Mouse (Mus musculus) limb, embryonic 14.5 days (tissue): ENCODE data around the gene Tmod1. TPM values are rescaled to one million over a fixed set of nuclear protein-coding genes. Genes with fewer than 3 reads are reported as not detected.

Source experiments
- ATAC-seq: fragments of 200-750 bp; cut with Nextera tagmentation; 2 replicates; pipeline ENCODE4 v1.8.0; 2017; ENCODE audit warnings: low read depth, moderate number of reproducible peaks, moderate TSS enrichment; ENCODE audit not compliant: low FRiP score
- DNase-seq: peaks from one replicate; pipeline ENCODE4 v3.0.0-alpha.2; 2015; ENCODE audit warnings: low spot score
- H3K27ac ChIP-seq: fragments of 300-500 bp; sonication (generic); replicated peaks from 2 replicates; pipeline ENCODE4 v1.5.1; 2014; ENCODE audit warnings: low read depth, mild to moderate bottlenecking, low read length, moderate library complexity, mixed read lengths
- H3K27me3 ChIP-seq: fragments of 300-500 bp; sonication (generic); 2 replicates; pipeline ENCODE4 v1.6.1; 2014; ENCODE audit warnings: low read length, mixed read lengths; ENCODE audit not compliant: control insufficient read depth, insufficient read depth
- H3K36me3 ChIP-seq: fragments of 300-500 bp; sonication (generic); 2 replicates; pipeline ENCODE4 v1.6.1; 2014; ENCODE audit warnings: mild to moderate bottlenecking, low read length, moderate library complexity, mixed read lengths; ENCODE audit not compliant: control insufficient read depth, insufficient read depth
- H3K4me1 ChIP-seq: fragments of 300-500 bp; sonication (generic); 2 replicates; pipeline ENCODE4 v1.6.1; 2014; ENCODE audit warnings: antibody characterized with exemption, low read length, mixed read lengths; ENCODE audit not compliant: control insufficient read depth, insufficient read depth
- H3K4me2 ChIP-seq: fragments of 300-500 bp; sonication (generic); replicated peaks from 2 replicates; pipeline ENCODE4 v1.6.1; 2014; ENCODE audit warnings: low read depth, mild to moderate bottlenecking, low read length, moderate library complexity; ENCODE audit not compliant: severe bottlenecking
- H3K4me3 ChIP-seq: fragments of 300-500 bp; sonication (generic); replicated peaks from 2 replicates; pipeline ENCODE4 v1.5.1; 2014; ENCODE audit warnings: low read length
- H3K9ac ChIP-seq: fragments of 300-500 bp; sonication (generic); 2 replicates; pipeline ENCODE4 v1.6.1; 2014; ENCODE audit warnings: mild to moderate bottlenecking, low read depth, low read length, moderate library complexity; ENCODE audit not compliant: severe bottlenecking
- H3K9me3 ChIP-seq: fragments of 300-500 bp; sonication (generic); 2 replicates; pipeline ENCODE4 v1.6.1; 2016; ENCODE audit warnings: low read length; ENCODE audit not compliant: control insufficient read depth
- POLR2A ChIP-seq: fragments of 200-500 bp; IDR thresholded peaks from 2 replicates; pipeline ENCODE4 v1.8.0; 2012; ENCODE audit warnings: inconsistent platforms, mild to moderate bottlenecking, moderate library complexity, borderline replicate concordance; ENCODE audit not compliant: insufficient read depth, insufficient read length; ENCODE audit errors: extremely low read depth
- WGBS: fragments of 180-500 bp; shearing (Covaris S2); extraction: QIAGEN DNeasy Blood & Tissue Kit; methylation state at CpG from one replicate; pipeline ENCODE4 v1.1.7; 2014; 5-methylcytosine and 5-hydroxymethylcytosine counted together
- polyA plus RNA-seq, 2 experiments: library from polyadenylated mRNA; depleted of rRNA in 1 of 2; stranded (reverse) in 1 of 2; unstranded in 1 of 2; fragments of >200 nt; fragmentation: Nextera tagmentation in 1 of 2; extraction: Ambion mirVana in 1 of 2; gene quantifications; 2 replicates each; pipeline versions ENCODE4 v1.2.1 to v1.2.3; 2012 to 2014

The Tmod1 gene
- polyA plus RNA-seq, 2 experiments = 10.8 to 15.8 TPM

DNA sequence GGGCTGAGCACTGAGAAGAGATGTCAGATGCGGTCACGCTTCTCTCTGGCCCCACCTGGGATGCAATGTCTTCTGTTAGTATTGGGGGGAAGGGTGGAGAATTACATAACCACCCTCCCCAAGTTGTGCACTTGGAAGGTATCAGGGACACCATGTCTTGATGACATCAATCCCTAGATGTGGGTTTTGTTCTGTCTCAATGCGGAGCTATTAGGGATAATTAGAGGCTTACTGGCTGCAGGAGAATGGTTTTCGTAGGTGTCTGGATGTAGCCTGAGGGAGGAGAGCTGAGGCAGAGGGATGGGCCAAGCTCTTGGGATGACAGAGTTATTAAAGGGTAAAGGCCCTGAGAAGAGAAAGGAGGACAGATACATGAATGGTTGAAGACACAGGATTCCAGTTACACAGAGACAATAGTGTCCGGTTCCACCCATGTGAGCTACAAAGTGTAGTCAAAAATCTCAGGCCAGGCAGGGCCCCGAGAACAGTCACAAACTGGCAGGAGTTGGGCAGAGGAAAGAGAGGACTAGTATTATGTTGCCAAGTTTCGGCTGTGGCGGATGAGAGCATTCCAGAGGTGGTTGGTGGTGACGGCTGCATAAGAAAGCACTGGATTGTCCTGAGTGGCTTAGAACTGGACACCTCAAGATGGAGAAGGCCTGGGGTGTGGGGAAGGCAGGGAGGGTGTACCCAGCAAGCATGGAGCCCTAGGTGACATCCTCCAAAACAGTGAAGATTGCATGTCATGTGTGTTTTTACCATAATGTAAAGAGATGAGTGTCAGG lies 14.8 kb downstream of the Tmod1 start:
- no peaks in the 10 kb centered on the region for H3K9me3 ChIP-seq
- no peak for DNase-seq
- H3K27me3 ChIP-seq = no peaks in the 10 kb centered on the region
- 79% methylated on average over 9 of the region's 9 CpGs for WGBS
- no peak overlapping the region for H3K4me3 ChIP-seq
- ATAC-seq = no peak
- no peaks in the 10 kb centered on the region for H3K4me1 ChIP-seq
- no peak for TF ChIP-seq POLR2A
- H3K27ac ChIP-seq = no peak overlapping the region
- H3K36me3 ChIP-seq = no peaks in the 10 kb centered on the region
- H3K4me2 ChIP-seq = no peak overlapping the region
- H3K9ac ChIP-seq = no peak overlapping the region

DNA sequence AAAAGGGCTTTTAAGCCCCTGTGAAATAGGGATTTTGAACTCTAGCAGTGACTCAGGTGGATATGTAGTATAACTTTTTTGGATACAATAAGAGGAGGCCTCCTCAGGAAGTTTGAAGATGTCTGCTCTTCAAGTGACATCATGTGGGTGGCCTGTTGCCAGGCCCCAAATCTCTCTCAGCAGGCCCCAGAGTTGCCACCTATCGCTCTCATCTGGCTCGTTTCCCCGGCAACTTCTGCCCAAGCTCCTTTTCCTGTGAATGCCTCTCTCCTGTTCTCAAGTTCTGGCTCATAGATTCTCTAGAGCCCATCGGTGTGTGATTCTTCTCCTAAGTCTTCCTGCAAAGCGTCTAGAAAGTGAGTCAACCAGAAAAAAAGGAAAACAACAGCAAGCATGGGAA lies 17.4 kb downstream of the Tmod1 start:
- Histone ChIP-seq H3K36me3 (no peaks in the 10 kb centered on the region), H3K9me3 (no peaks in the 10 kb centered on the region), H3K27me3 (no peaks in the 10 kb centered on the region), H3K9ac (no peak overlapping the region), H3K4me3 (no peak overlapping the region), H3K4me1 (no peaks in the 10 kb centered on the region), H3K4me2 (no peak overlapping the region), H3K27ac (no peak overlapping the region)
- no peak for TF ChIP-seq POLR2A
- no peak for ATAC-seq
- 89% methylated on average over 5 of the region's 5 CpGs for WGBS
- DNase-seq = no peak

DNA sequence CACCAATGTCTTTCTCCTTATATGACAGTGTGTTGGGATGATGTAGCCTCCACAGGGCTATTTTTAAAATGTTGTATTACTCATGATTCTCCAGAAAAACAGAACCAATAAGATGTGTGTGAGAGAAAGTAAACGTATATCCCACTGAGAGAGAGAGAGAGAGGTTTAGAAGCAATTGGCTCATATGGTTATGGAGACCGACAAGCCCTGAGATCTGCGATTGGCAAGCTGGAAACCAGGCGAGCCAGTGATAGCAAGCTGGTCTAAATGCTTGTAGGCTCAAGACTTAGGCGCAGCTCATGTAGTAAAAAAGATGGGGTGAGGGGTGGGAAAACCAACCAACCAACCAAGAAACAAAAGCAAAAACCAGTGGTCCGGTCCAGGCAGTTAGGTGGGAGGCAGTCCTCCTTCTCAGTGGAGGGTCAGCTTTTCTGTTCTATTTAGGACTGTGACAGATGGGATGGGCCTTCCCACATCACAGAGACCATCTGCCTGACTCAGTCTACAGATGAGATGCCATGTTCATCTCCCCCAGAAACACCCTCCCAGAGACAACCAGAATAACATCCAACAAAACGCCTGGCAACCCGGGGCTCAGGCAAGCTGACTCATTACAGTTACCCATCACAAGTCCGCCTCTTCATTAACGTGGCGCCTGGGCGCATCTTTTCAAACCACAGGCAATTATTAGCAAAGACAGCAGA lies 22.7 kb downstream of the Tmod1 start:
- no peak for ATAC-seq
- no peak for TF ChIP-seq POLR2A
- H3K4me3 ChIP-seq = no peak overlapping the region
- peaks cover 9% of the 10 kb centered on the region; the same call in 1 of the 2 replicates for H3K4me1 ChIP-seq
- H3K9ac ChIP-seq = no peak overlapping the region
- H3K9me3 ChIP-seq = no peaks in the 10 kb centered on the region
- H3K36me3 ChIP-seq = no peaks in the 10 kb centered on the region
- no peak for DNase-seq
- H3K4me2 ChIP-seq = no peak overlapping the region
- H3K27ac ChIP-seq = no peak overlapping the region
- no peaks in the 10 kb centered on the region for H3K27me3 ChIP-seq
- WGBS = 87% methylated on average over 12 of the region's 12 CpGs

DNA sequence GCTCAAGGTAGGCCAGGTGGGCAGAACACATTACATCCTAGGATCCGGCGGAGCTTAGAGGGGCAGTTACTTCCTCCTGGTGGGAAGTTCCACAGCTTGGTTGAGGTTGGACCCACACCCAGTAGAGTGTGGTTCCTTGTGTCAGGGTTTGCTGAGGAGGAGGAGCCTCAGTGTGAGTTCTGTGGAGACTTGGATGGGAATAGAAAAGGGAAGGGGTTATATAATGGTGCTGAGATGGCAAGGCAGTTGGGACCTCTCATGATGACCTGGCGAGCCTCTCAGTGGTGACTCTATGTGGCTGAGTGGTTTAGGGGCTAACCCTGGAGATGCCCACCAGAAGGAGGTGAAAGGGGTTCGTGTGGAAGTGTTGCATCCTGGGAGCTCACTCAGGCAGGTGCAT lies 25.1 kb downstream of the Tmod1 start:
- 87% methylated on average over 4 of the region's 4 CpGs for WGBS
- Histone ChIP-seq H3K9ac (no peak overlapping the region), H3K4me3 (no peak overlapping the region), H3K4me1 (peaks cover 9% of the 10 kb centered on the region; the same call in 1 of the 2 replicates), H3K27me3 (no peaks in the 10 kb centered on the region), H3K9me3 (no peaks in the 10 kb centered on the region), H3K27ac (no peak overlapping the region), H3K4me2 (no peak overlapping the region), H3K36me3 (no peaks in the 10 kb centered on the region)
- DNase-seq (no peak), ATAC-seq (no peak)
- no peak for TF ChIP-seq POLR2A

DNA sequence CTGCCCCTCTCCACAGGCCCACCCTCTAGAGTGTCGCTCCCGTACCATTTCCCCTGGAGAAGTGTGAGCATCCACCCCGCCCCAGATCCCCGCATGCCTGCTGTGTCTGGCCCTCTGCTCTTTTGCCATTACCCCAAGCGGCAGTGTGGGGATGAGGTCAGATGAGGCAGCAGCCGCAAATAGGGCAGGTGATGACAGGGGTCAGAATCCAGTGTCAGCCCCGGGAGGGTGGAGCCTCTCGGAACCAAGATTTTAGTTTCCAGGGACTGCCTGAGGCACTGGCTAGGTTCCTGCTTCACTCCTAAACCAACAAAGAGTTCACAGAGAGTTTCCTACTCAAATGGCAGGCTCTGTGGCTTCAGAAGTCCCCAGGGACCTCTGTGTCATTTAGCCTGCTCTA lies 25.5 kb downstream of the Tmod1 start:
- DNase-seq = no peak
- no peaks in the 10 kb centered on the region for H3K27me3 ChIP-seq
- 43% methylated on average over 8 of the region's 8 CpGs for WGBS
- no peaks in the 10 kb centered on the region for H3K9me3 ChIP-seq
- no peak overlapping the region for H3K4me3 ChIP-seq
- no peak overlapping the region for H3K9ac ChIP-seq
- H3K4me2 ChIP-seq = no peak overlapping the region
- TF ChIP-seq POLR2A = no peak
- no peaks in the 10 kb centered on the region for H3K36me3 ChIP-seq
- no peak; the same call in 1 of the 2 replicates for ATAC-seq
- H3K4me1 ChIP-seq = peaks cover 9% of the 10 kb centered on the region; the same call in 1 of the 2 replicates
- H3K27ac ChIP-seq = no peak overlapping the region
